Mouse (Mus musculus): ENCODE data around the gene Spz1. TPM values are rescaled to one million over a fixed set of nuclear protein-coding genes. Genes with fewer than 3 reads are reported as not detected.
A peak's percentile ranks its signal among the peaks of the same experiment; 100 is the strongest.
"Not testable (repeated sequence)": the region's sequence is repeated elsewhere in the genome, so short reads cannot be mapped to it uniquely, and the experiment has no call there.

Spz1 gene
- polyA plus RNA-seq, 1 experiment = 0.09 TPM

DNA sequence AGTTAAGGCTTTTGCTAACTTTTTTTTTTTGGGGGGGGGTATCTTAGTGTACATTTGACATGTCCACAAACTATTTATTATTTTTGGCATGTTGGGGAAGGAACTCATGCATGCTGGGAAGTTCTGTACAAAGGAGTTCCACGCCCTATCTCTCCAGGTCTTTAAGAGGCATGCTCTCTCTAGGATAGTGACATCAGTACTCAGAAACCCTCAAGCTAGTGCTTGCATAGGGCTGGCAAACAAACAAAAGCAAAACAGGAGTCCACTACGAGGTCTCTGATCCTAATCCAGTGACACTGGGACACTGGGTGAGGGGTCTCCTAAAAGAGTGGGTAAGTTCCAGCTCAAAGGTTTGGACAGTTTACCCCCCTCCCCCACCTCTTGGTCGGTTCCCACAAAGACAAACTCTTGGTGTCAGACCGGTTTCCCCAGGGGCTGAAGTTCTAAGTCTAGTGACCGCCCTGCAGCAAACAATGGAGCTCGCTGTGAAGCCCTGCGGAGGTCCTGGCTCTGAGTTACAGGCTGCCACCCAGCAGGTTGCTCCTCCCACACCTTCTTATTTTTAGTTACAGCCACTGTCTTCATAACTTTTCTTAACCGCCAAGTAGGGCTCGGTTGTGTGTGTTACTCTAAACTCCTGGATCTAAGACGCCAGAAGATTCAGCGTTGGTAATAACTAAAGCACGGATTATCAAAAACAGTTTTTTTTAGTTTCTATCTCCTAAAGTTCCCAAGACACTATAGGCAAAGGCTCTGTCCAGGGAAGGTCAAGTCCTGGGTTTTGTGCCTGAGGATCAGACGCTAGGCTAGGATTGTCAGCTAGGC lies 33.7 kb upstream of the Spz1 start:
- TF ChIP-seq CTCF (conservative IDR thresholded peaks at IDR 0.05; ENCODE audit: insufficient read depth, insufficient read length, low read depth, low read length) = no peak
- TF ChIP-seq POLR2A (IDR thresholded peaks at IDR 0.05; ENCODE audit: low read depth, low read length) = no peak
- H3K36me3 ChIP-seq (ENCODE audit: control insufficient read depth, insufficient read depth, low read length) = no peaks in the 10 kb centered on the region
- peak; percentile 75 for DNase-seq
- no peaks in the 10 kb centered on the region; the same call in 1 of the 2 replicates for H3K4me1 ChIP-seq (ENCODE audit: control insufficient read depth, insufficient read depth, low read length)
- peak overlapping the region; percentile 66 for H3K4me3 ChIP-seq (ENCODE audit: insufficient read depth, low read depth, low read length)
- H3K27ac ChIP-seq (ENCODE audit: insufficient read depth, low read depth, low read length) = peak overlapping the region; percentile 74; the same call in 1 of the 2 replicates
- H3K27me3 ChIP-seq (replicated peaks; ENCODE audit: control insufficient read depth, insufficient read depth, low read length) = no peaks in the 10 kb centered on the region
- 9% methylated on average over 13 of the region's 13 CpGs for WGBS

DNA sequence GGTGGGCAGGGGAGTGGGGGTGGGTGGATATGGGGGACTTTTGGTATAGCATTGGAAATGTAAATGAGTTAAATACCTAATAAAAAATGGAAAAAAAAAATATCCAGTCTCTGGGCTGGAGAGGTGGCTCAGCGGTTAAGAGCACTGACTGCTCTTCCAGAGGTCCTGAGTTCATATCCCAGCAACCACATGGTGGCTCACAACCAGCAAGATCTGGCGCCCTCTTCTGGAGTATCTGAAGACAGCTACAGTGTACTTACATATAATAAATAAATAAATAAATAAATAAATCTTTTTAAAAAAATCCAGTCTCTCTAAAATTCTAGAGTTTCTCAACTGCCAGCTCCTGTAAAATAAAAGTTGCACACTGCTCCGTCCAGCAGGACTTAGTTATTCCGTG lies 29.3 kb upstream of the Spz1 start:
- 85% methylated on average over 4 of the region's 4 CpGs for WGBS
- not testable (repeated sequence) for H3K4me3 ChIP-seq (ENCODE audit: insufficient read depth, low read depth, low read length)

DNA sequence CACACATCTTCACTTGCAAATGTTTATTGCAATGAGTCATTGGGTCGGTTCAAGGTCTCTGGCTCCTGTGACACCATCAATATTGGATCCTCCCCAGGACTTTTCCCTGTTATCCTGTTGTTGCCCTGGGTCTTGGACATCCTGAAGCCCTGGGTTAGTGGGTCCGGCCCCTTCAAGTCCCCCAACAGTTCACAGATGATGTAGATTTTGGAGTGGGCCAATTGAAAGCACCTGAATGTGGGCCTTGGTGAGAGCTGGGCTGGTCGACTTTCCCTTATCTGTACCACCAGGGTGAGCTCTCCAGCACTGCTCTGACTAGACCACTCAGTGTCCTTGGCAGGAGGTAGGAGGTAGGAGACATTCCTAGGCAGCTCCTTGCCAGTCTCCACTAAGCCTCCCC lies 19.5 kb upstream of the Spz1 start:
- no peak for DNase-seq
- WGBS = 62% methylated on average over 3 of the region's 3 CpGs
- Histone ChIP-seq H3K36me3 (ENCODE audit: control insufficient read depth, insufficient read depth, low read length) (no peaks in the 10 kb centered on the region), H3K27me3 (replicated peaks; ENCODE audit: control insufficient read depth, insufficient read depth, low read length) (peaks cover 1% of the 10 kb centered on the region; the same call in 1 of the 2 replicates), H3K27ac (ENCODE audit: insufficient read depth, low read depth, low read length) (no peak overlapping the region), H3K4me3 (ENCODE audit: insufficient read depth, low read depth, low read length) (no peak overlapping the region), H3K4me1 (ENCODE audit: control insufficient read depth, insufficient read depth, low read length) (no peaks in the 10 kb centered on the region)
- no peak for TF ChIP-seq POLR2A (IDR thresholded peaks at IDR 0.05; ENCODE audit: low read depth, low read length)
- no peak for TF ChIP-seq CTCF (conservative IDR thresholded peaks at IDR 0.05; ENCODE audit: insufficient read depth, insufficient read length, low read depth, low read length)

More for the DNA sequence above, 29.3 kb upstream of the Spz1 start:
- H3K36me3 ChIP-seq (ENCODE audit: control insufficient read depth, insufficient read depth, low read length); H3K27ac ChIP-seq (ENCODE audit: insufficient read depth, low read depth, low read length); H3K27me3 ChIP-seq (replicated peaks; ENCODE audit: control insufficient read depth, insufficient read depth, low read length); H3K4me1 ChIP-seq (ENCODE audit: control insufficient read depth, insufficient read depth, low read length): not testable (repeated sequence)
- DNase-seq = peak; percentile 13

DNA sequence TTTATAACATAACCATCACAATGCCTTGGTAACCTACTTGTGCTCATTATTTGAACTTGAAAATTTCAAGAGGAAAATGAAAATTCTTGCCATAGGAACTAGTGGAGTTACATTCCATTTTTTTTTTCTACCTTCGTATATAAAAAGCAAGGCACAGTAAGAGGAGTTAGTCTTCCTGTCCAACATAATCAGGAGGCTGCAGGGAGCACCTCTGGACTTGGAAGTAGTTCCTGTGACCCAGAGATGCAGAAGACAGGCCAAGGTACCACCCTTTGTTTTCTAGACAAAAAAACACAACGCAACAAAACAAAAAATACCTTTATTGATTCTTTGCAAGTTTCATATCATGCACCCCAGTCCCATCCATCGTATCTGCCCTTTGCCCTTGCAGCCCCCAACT lies 18.9 kb upstream of the Spz1 start:
- Histone ChIP-seq H3K4me1 (ENCODE audit: control insufficient read depth, insufficient read depth, low read length) (no peaks in the 10 kb centered on the region), H3K4me3 (ENCODE audit: insufficient read depth, low read depth, low read length) (no peak overlapping the region)
- WGBS = 89% methylated on average over 3 of the region's 3 CpGs

DNA sequence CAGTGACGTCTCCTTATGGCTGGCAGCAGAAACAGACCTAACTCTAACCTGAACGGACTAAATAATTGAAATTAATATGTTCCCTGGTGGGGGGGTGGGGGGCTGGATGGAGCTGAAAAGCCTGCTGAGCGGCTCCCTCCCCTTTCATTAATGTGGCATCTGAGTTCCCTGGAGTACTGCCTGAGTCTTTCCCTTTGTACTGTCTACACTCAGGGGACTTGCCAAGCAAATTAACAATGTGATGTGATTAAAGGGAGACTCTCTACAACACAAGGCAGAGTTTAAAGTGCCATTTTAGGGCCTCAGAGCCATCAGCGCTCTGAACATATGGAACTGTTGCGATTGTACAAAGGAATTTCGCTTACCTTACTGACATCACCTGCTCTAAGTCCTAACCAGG lies 18.5 kb upstream of the Spz1 start:
- Histone ChIP-seq H3K4me3 (ENCODE audit: insufficient read depth, low read depth, low read length) (no peak overlapping the region), H3K27me3 (replicated peaks; ENCODE audit: control insufficient read depth, insufficient read depth, low read length) (peaks cover 1% of the 10 kb centered on the region; the same call in 1 of the 2 replicates), H3K27ac (ENCODE audit: insufficient read depth, low read depth, low read length) (no peak overlapping the region), H3K4me1 (ENCODE audit: control insufficient read depth, insufficient read depth, low read length) (no peaks in the 10 kb centered on the region), H3K36me3 (ENCODE audit: control insufficient read depth, insufficient read depth, low read length) (no peaks in the 10 kb centered on the region)
- DNase-seq = no peak
- WGBS = 77% methylated on average over 6 of the region's 6 CpGs
- TF ChIP-seq CTCF (conservative IDR thresholded peaks at IDR 0.05; ENCODE audit: insufficient read depth, insufficient read length, low read depth, low read length) (no peak), POLR2A (IDR thresholded peaks at IDR 0.05; ENCODE audit: low read depth, low read length) (no peak)

More for the DNA sequence above, 18.9 kb upstream of the Spz1 start:
- TF ChIP-seq CTCF (conservative IDR thresholded peaks at IDR 0.05; ENCODE audit: insufficient read depth, insufficient read length, low read depth, low read length) = no peak
- TF ChIP-seq POLR2A (IDR thresholded peaks at IDR 0.05; ENCODE audit: low read depth, low read length) = no peak
- H3K36me3 ChIP-seq (ENCODE audit: control insufficient read depth, insufficient read depth, low read length) = no peaks in the 10 kb centered on the region
- H3K27me3 ChIP-seq (replicated peaks; ENCODE audit: control insufficient read depth, insufficient read depth, low read length) = peaks cover 1% of the 10 kb centered on the region; the same call in 1 of the 2 replicates
- H3K27ac ChIP-seq (ENCODE audit: insufficient read depth, low read depth, low read length) = no peak overlapping the region
- DNase-seq = no peak

DNA sequence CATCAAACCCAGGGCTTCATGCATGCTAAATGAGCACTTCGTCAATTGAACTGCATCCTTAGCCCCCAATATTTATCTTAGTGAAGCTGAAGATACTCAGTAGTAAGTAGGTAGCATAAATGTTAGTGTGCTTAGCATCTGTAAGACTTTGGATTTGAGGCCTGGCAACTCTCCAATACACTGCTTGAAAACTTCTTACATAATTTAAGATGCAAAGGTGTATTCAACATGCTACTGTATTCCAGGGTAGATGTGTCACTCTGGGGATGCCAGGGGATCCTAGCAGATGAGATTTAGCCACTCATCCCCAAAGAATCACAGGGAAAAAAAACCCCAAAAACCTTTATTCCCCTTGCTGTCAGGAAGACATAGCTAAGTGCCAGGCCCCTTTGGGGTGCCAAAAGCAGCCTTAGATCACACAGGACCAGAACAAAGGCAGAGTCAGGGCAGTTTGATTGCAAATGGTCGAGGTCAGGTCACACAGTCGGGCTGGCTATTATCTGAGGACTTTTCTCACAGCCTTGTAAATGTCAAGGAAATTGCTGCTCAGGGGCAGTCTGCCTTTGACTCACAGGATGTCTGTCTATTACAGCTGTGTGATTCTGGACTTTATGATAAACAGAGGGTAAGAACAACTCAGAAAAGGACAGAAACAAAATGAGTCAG lies 17.9 kb upstream of the Spz1 start:
- Histone ChIP-seq H3K36me3 (ENCODE audit: control insufficient read depth, insufficient read depth, low read length) (no peaks in the 10 kb centered on the region), H3K4me3 (ENCODE audit: insufficient read depth, low read depth, low read length) (no peak overlapping the region), H3K27me3 (replicated peaks; ENCODE audit: control insufficient read depth, insufficient read depth, low read length) (peaks cover 1% of the 10 kb centered on the region; the same call in 1 of the 2 replicates), H3K27ac (ENCODE audit: insufficient read depth, low read depth, low read length) (no peak overlapping the region), H3K4me1 (ENCODE audit: control insufficient read depth, insufficient read depth, low read length) (no peaks in the 10 kb centered on the region)
- TF ChIP-seq CTCF (conservative IDR thresholded peaks at IDR 0.05; ENCODE audit: insufficient read depth, insufficient read length, low read depth, low read length) = no peak
- TF ChIP-seq POLR2A (IDR thresholded peaks at IDR 0.05; ENCODE audit: low read depth, low read length) = no peak
- 32% methylated on average over 3 of the region's 3 CpGs for WGBS
- DNase-seq = no peak
